Mouse (Mus musculus) stomach, postnatal 0 days (tissue): ENCODE data around the gene Gm20532.

ENCODE experiments used
- CTCF ChIP-seq: IDR thresholded peaks from 2 replicates; pipeline ENCODE4 v1.5.1; 2016; ENCODE audit warnings: antibody characterized with exemption, low read depth, mild to moderate bottlenecking, moderate library complexity
- EP300 ChIP-seq: optimal IDR thresholded peaks from 2 replicates; pipeline ENCODE3; 2016; ENCODE audit warnings: antibody characterized with exemption

DNA sequence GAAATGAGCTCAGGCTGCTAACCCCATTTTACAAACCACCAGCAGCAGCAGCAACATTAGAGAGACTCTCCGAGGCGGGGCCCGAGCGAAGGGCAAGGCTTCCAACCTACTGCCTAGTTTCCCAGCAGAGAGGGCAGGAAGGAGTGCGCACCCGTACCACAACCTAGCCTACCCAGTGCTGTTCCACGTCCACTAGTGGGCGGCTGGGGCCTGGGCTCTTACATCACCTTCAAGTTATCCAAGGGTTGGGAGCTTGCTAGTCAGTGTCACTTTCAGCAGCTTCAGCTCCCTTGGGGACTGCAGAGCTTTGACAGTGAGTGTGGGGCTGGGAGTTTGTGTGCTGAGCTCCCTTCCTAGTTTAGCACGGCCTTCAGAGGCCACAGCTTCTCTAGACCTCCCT lies 15.0 kb upstream of the Gm20532 start:
- TF ChIP-seq EP300: no peak
- TF ChIP-seq CTCF: no peak; the same call in 1 of the 2 replicates
